Mouse (Mus musculus) spleen, adult 2 months (tissue): ENCODE measurements around the gene Prom1.

Source experiments
- CTCF ChIP-seq: fragments of 200-500 bp; IDR thresholded peaks from 2 replicates; pipeline ENCODE4 v1.5.1; 2011; ENCODE audit warnings: mild to moderate bottlenecking, inconsistent platforms; ENCODE audit not compliant: insufficient read depth, insufficient read length, insufficient replicate concordance; ENCODE audit errors: extremely low read depth
- POLR2A ChIP-seq: fragments of 200-500 bp; IDR thresholded peaks from 2 replicates; pipeline ENCODE4 v1.6.1; 2011; ENCODE audit warnings: low read depth, low read length, inconsistent platforms

GRCm38 (mm10) chr5:44113138-44113537, 11.3 kb upstream of the Prom1 start:
- TF ChIP-seq CTCF: no peak
- TF ChIP-seq POLR2A: no peak
